Mouse (Mus musculus): Measurements from ENCODE around the gene Urb1.

Gene Urb1

GRCm38 (mm10) chr16:90809975-90810715 lies at the start of gene Urb1:
TSS of gene Urb1 (minus strand) at chr16:90810413.
- DNase-seq (ENCODE audit: low read depth, low spot score): peak; percentile 97

- no peak for DNase-seq (ENCODE audit: low read depth, low spot score)
Measured at GRCm38 (mm10) chr16:90858206-90858605, 48.0 kb upstream of the Urb1 start.

- DNase-seq (ENCODE audit: low read depth, low spot score): no peak
Measured at GRCm38 (mm10) chr16:90856552-90857200, 46.5 kb upstream of the Urb1 start.

GRCm38 (mm10) chr16:90851621-90852334 lies 41.6 kb upstream of the Urb1 start:
- no peak for DNase-seq (ENCODE audit: low read depth, low spot score)

- DNase-seq (ENCODE audit: low read depth, low spot score): no peak
Measured at GRCm38 (mm10) chr16:90850881-90851280, 40.7 kb upstream of the Urb1 start.

- peak; percentile 94 for DNase-seq (ENCODE audit: low read depth, low spot score)
Measured at GRCm38 (mm10) chr16:90849262-90849661, 39.0 kb upstream of the Urb1 start.

GRCm38 (mm10) chr16:90848697-90849096 lies 38.5 kb upstream of the Urb1 start:
- peak; percentile 32 for DNase-seq (ENCODE audit: low read depth, low spot score)

- no peak for DNase-seq (ENCODE audit: low read depth, low spot score)
Measured at GRCm38 (mm10) chr16:90845591-90845990, 35.4 kb upstream of the Urb1 start.

GRCm38 (mm10) chr16:90845038-90845437 lies 34.8 kb upstream of the Urb1 start:
- DNase-seq (ENCODE audit: low read depth, low spot score): no peak

GRCm38 (mm10) chr16:90842164-90842563 lies 32.0 kb upstream of the Urb1 start:
- no peak for DNase-seq (ENCODE audit: low read depth, low spot score)

- DNase-seq (ENCODE audit: low read depth, low spot score): no peak
Measured at GRCm38 (mm10) chr16:90837431-90837830, 27.2 kb upstream of the Urb1 start.

- no peak for DNase-seq (ENCODE audit: low read depth, low spot score)
Measured at GRCm38 (mm10) chr16:90833041-90833791, 23.0 kb upstream of the Urb1 start.

GRCm38 (mm10) chr16:90832495-90832894 lies 22.3 kb upstream of the Urb1 start:
- no peak for DNase-seq (ENCODE audit: low read depth, low spot score)

- no peak for DNase-seq (ENCODE audit: low read depth, low spot score)
Measured at GRCm38 (mm10) chr16:90831676-90832075, 21.5 kb upstream of the Urb1 start.

- DNase-seq (ENCODE audit: low read depth, low spot score): peak; percentile 90
Measured at GRCm38 (mm10) chr16:90830686-90831439, 20.6 kb upstream of the Urb1 start.

- DNase-seq (ENCODE audit: low read depth, low spot score): peak; percentile 79
Measured at GRCm38 (mm10) chr16:90829894-90830685, 19.9 kb upstream of the Urb1 start.

- DNase-seq (ENCODE audit: low read depth, low spot score): no peak
Measured at GRCm38 (mm10) chr16:90829136-90829535, 18.9 kb upstream of the Urb1 start.

GRCm38 (mm10) chr16:90827498-90827897 lies 17.3 kb upstream of the Urb1 start:
- DNase-seq (ENCODE audit: low read depth, low spot score): no peak

GRCm38 (mm10) chr16:90826457-90826856 lies 16.2 kb upstream of the Urb1 start, which contains the start of gene Eva1c:
TSS of gene Eva1c (plus strand) at chr16:90826719.
- peak; percentile 58 for DNase-seq (ENCODE audit: low read depth, low spot score)

GRCm38 (mm10) chr16:90826041-90826440 lies 15.8 kb upstream of the Urb1 start:
- DNase-seq (ENCODE audit: low read depth, low spot score): no peak

All from ZHBTc4 (cell line).